Mouse (Mus musculus) macrophage (primary cell): ENCODE measurements around the gene Proca1. TPM values are rescaled to one million over a fixed set of nuclear protein-coding genes. Genes with fewer than 3 reads are reported as not detected.
"Not testable (repeated sequence)": the region's sequence is repeated elsewhere in the genome, so short reads cannot be mapped to it uniquely, and the experiment has no call there.

Experiments used
- H3K27ac ChIP-seq: fragments of 350-480 bp; formaldehyde crosslinking; 2 replicates; pipeline ENCODE4 v1.9.0; 2021
- H3K36me3 ChIP-seq: fragments of 350-480 bp; formaldehyde crosslinking; 2 replicates; pipeline ENCODE4 v1.9.0; 2021; ENCODE audit errors: inconsistent target
- H3K4me3 ChIP-seq: fragments of 350-480 bp; formaldehyde crosslinking; 2 replicates; pipeline ENCODE4 v1.9.0; 2021; ENCODE audit errors: inconsistent target
- H3K79me2 ChIP-seq: fragments of 350-480 bp; formaldehyde crosslinking; 2 replicates; pipeline ENCODE4 v1.9.0; 2021; ENCODE audit errors: inconsistent target
- WGBS: methylation state at CpG from one replicate; pipeline ENCODE4 v1.1.7; 2026; ENCODE audit warnings: inconsistent platforms; ENCODE audit not compliant: missing documents; 5-methylcytosine and 5-hydroxymethylcytosine counted together
- polyA plus RNA-seq: library from polyadenylated mRNA; stranded (reverse); fragments of 250-400 nt; gene quantifications from 3 replicates; pipeline ENCODE4 v1.2.4, GENCODE M21; 2018; ENCODE audit warnings: inconsistent platforms

Gene Proca1
- polyA plus RNA-seq, 1 experiment from 2014 or later, result 0.43 TPM

GRCm38 (mm10) chr11:78182450-78182849 is 10.7 kb upstream of the Proca1 start:
- Histone ChIP-seq H3K36me3 (peaks cover 11% of the 10 kb centered on the region; the same call in 1 of the 2 replicates), H3K79me2 (peaks cover 23% of the 10 kb centered on the region), H3K4me3 (peak overlapping the region; percentile 78), H3K27ac (peak overlapping the region; percentile 53; the same call in 1 of the 2 replicates)
- WGBS, result 9% methylated on average over 6 of the region's 7 CpGs

DNA sequence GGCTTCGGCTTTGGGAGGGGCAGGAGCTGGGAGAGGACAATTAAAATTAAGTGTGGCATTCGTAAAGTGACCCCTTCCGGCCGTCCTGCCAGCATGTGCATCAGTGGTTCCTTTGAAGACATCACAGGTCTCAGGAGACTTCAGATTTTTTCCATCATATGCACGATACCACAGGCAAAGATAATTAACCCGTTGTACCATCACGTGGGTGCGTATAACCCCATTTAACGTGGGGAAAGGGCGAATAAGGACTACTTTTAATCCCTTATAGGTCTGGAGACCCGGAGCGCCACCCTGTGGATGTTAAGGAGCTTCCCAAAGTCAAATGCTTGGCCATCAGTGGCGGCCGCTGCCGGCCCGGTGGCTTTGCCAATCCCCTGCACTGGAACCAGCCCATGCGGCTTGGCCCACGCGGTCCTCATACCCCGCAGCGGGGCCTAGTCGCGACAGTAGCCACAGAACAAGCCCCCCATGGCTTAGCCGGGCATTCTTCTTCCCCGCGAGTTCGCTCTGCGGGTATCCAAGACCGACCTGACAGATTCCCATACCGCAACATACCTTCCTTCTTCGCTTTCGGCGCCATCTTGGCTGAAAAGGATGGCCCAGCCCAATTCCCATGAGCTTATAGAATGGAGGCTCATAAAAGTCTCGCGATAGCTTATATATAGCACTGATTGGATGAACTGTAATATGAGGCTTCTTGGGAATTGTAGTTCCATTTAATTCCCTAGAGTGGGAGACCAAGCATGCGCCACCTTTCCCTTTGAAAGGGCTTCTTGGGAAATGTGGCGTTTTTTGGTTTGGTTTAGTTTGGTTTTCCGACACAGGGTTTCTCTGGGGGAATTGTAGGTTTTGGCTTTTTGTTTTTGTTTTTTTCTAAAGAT is 10.0 kb upstream of the Proca1 start, which contains the start of gene Rpl23a:
Gene Rpl23a, minus strand, starts transcription at position 624 of the 884 bp plus-strand sequence.
- Histone ChIP-seq H3K79me2 (peaks cover 23% of the 10 kb centered on the region), H3K4me3 (peak within 1 kb of the TSS; percentile 78), H3K27ac (peak within 1 kb of the TSS; percentile 53), H3K36me3 (peaks cover 11% of the 10 kb centered on the region; the same call in 1 of the 2 replicates)
- under 1% methylated on average over 38 of the region's 38 CpGs for WGBS

DNA sequence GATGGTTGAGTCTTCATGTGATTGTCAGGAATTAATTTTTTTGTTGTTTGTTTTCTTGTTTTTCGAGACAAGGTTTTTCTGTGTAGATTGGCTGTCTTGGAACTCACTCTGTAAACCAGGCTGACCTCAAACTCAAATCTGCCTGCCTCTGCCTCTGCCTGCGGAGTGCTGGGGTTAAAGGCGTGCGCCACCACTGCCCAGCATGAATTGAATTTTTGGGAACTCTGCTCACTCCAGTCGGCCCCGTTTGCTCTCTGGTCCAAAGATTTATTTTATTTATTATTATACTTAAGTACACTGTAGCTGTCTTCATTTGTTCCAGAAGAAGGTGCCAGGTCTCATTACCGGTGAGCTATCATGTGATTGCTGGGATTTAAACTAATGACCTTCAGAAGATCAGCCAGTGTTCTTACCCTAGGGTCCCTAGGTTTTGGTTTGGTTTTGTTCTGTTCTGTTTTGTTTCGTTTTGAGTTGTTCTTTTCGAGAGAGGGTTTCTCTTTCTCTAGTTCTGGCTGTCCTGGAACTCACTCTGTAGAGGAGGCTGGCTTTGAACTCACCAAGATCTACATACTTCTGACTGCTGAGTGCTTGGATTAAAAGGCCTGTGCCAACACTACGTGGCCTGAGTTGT is 9.2 kb upstream of the Proca1 start:
- Histone ChIP-seq H3K27ac (no peak overlapping the region), H3K79me2 (peaks cover 23% of the 10 kb centered on the region), H3K4me3 (peak overlapping the region; percentile 78; the same call in 1 of the 2 replicates), H3K36me3 (peaks cover 11% of the 10 kb centered on the region; the same call in 1 of the 2 replicates)
- 60% methylated on average over 7 of the region's 10 CpGs for WGBS

- WGBS, result 97% methylated on average over 6 of the region's 6 CpGs
Observed at GRCm38 (mm10) chr11:78184702-78185101, 8.5 kb upstream of the Proca1 start.

DNA sequence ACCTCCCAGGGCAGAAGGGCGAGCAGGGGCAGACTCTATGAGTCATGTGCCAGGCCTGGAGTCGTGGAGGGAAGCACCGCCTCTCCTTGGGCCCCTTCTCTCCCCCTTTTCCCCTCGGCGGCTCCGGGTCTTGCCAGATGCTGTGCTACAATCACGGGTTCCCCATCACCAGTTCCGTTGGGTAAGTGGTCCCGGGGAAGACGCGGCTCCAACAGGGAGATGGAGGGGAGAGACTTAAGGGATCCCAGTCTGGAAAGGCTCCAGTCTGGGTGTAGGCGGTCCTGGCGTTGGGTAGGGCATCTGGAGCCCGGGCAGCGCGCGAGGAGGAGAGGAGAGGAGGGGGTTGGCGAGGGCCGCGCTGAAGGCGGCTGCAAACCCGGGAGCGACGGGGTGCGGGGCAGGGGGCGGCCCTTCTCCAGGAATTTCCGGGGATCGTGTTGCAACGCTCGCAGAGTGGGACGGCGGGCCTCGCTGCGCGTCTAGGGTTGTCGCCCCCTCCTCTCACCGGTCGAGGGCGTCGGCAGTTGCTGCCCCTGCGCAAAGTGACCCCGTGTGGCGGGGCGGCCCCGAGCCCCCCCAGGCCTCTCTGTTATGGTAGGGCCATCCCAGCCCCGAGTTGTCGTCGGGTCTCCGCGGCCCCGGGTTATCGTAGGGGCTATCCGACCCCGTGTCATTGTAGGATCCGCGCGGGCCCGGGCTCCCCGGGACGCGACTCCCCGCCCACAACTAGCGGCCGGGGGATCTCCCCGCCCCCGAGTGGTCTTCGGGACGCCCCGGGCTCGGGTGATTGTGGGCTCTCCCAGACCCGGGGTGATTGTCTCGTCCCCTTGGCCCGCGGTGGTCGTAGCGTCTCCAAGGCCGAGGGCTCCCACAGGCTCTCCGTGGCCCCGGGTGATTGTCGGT is 4.6 kb upstream of the Proca1 start, which contains the start of gene Rab34:
Gene Rab34, plus strand, starts transcription at position 100 of the 903 bp plus-strand sequence.
- H3K4me3 ChIP-seq, result peak within 1 kb of the TSS; percentile 30
- no peaks in the 10 kb centered on the region for H3K36me3 ChIP-seq
- WGBS, result 2% methylated on average over 79 of the region's 80 CpGs
- H3K27ac ChIP-seq, result no peak within 1 kb of the TSS
- no peaks in the 10 kb centered on the region for H3K79me2 ChIP-seq

More at GRCm38 (mm10) chr11:78184702-78185101, 8.5 kb upstream of the Proca1 start:
- peaks cover 11% of the 10 kb centered on the region; the same call in 1 of the 2 replicates for H3K36me3 ChIP-seq
- H3K4me3 ChIP-seq, H3K27ac ChIP-seq: not testable (repeated sequence)
- peaks cover 23% of the 10 kb centered on the region for H3K79me2 ChIP-seq

- H3K4me3 ChIP-seq, result no peak overlapping the region
- no peak overlapping the region for H3K27ac ChIP-seq
- H3K79me2 ChIP-seq, result no peaks in the 10 kb centered on the region
- WGBS, result 8% methylated on average over 36 of the region's 42 CpGs
- H3K36me3 ChIP-seq, result no peaks in the 10 kb centered on the region
Observed at GRCm38 (mm10) chr11:78189234-78190040, 3.8 kb upstream of the Proca1 start.

DNA sequence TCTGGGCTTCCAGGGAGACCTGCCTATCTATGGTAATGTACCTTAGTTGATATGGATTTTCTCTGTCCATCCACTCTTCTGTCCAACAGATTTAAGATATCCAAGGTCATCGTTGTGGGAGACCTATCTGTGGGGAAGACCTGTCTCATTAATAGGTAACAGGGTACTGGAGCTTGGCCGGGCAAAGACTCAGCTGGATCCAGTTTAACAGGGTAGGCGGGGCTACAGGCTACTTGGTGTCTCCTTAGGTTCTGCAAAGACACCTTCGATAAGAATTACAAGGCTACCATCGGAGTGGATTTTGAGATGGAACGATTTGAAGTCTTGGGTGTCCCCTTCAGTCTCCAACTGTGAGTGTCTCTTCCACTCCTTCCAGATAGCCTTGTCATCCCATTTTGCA is 3.2 kb upstream of the Proca1 start:
- H3K79me2 ChIP-seq, result no peaks in the 10 kb centered on the region
- no peak overlapping the region for H3K4me3 ChIP-seq
- no peaks in the 10 kb centered on the region for H3K36me3 ChIP-seq
- WGBS, result 89% methylated on average over 6 of the region's 6 CpGs
- no peak overlapping the region for H3K27ac ChIP-seq

DNA sequence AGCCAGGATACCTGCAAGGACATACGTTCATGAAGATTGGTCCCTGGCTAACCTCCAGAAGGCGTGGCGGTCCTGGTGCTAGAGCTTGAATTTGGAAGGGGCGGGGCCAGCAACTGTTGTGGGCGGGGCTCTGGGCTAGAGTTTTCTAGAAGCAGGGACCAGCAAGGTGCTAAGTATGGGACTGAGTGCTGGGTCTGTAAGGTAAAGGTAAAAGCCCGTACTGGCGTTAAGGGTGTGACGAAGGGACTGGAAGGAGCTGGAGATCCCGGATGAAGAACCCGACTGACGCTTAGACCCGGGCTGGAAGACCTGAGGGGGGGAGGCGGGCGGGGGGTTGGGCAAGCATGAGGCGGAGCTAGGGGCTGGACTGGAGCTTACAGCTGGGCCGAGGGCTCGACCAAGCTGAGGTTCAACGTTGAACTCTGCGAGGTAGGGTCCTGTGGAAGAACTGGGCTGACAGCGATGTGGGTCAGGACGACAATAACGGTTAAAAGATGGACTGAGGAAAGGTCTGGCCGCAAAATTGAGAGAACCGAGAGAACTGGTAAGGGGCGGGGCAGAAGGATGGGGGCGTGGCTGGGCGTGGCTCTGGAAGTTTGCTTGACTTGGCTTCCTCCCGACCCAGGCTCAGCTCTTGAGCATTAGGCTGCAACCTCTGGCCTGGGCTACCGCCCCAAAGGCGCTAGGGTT is 1.4 kb downstream of the Proca1 start:
- no peaks in the 10 kb centered on the region for H3K79me2 ChIP-seq
- WGBS, result 10% methylated on average over 27 of the region's 30 CpGs
- H3K4me3 ChIP-seq, result peak overlapping the region; percentile 33
- H3K36me3 ChIP-seq, result no peaks in the 10 kb centered on the region
- no peak overlapping the region for H3K27ac ChIP-seq

GRCm38 (mm10) chr11:78195101-78195863 is 2.1 kb downstream of the Proca1 start:
- H3K36me3 ChIP-seq, result no peaks in the 10 kb centered on the region
- 77% methylated on average over 12 of the region's 23 CpGs for WGBS
- no peaks in the 10 kb centered on the region for H3K79me2 ChIP-seq
- no peak overlapping the region for H3K27ac ChIP-seq
- peak overlapping the region; percentile 33 for H3K4me3 ChIP-seq

- Histone ChIP-seq H3K79me2 (no peaks in the 10 kb centered on the region), H3K36me3 (peaks cover 31% of the 10 kb centered on the region)
Observed at GRCm38 (mm10) chr11:78202372-78202771, 9.2 kb downstream of the Proca1 start.

GRCm38 (mm10) chr11:78204287-78204686 is 11.1 kb downstream of the Proca1 start:
- Histone ChIP-seq H3K27ac (no peak overlapping the region), H3K36me3 (peaks cover 50% of the 10 kb centered on the region), H3K4me3 (no peak overlapping the region), H3K79me2 (no peaks in the 10 kb centered on the region)
- 96% methylated on average over 6 of the region's 6 CpGs for WGBS

More at GRCm38 (mm10) chr11:78202372-78202771, 9.2 kb downstream of the Proca1 start:
- no peak overlapping the region for H3K27ac ChIP-seq
- 100% methylated on average over 2 of the region's 3 CpGs for WGBS
- no peak overlapping the region for H3K4me3 ChIP-seq

DNA sequence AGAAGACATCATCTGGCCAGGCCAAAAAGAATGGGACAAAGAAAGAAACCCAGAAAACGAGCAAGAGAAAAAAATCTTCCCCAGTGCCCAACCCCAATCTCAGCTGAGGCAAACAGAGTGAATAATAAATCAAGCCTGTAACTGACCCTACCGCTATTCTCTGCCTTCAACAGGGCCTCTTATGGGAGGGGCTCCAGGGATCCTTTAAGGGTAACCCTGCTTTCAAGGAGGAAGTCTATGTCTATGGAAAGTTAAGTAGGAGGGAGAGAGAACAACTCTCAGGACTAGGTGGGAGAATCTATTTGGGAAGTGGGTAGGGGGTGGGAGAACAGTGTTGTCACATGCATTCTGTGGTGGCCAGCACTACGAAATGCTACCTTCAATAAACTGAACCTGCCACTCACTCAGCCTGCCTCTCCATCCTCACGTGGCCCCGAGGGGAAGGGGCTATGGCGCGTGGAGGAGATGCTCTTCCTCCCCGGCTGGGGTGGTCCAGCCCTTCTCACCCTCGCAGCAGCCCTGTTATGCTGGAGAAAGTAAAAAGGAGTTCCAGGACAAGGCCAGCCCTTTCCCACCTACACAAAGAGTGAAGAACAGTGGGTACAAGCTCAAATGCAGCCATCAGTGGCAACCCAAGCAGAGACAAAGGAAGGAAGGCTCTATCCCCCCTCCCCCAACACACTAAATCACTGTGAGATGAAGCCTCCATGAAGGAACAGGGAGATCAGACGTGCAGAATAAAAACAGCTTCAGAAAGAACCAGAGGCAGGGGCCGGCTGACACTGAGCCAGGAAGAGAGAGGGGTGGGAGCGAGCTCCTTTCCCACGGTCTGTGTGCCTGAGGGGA is 12.4 kb downstream of the Proca1 start:
- 87% methylated on average over 13 of the region's 13 CpGs for WGBS
- Histone ChIP-seq H3K4me3 (no peak overlapping the region), H3K27ac (no peak overlapping the region), H3K36me3 (peaks cover 58% of the 10 kb centered on the region), H3K79me2 (no peaks in the 10 kb centered on the region)
